Comparison of ENCODE assay signal across 12 mouse cellular contexts in the genomic region with DNA sequence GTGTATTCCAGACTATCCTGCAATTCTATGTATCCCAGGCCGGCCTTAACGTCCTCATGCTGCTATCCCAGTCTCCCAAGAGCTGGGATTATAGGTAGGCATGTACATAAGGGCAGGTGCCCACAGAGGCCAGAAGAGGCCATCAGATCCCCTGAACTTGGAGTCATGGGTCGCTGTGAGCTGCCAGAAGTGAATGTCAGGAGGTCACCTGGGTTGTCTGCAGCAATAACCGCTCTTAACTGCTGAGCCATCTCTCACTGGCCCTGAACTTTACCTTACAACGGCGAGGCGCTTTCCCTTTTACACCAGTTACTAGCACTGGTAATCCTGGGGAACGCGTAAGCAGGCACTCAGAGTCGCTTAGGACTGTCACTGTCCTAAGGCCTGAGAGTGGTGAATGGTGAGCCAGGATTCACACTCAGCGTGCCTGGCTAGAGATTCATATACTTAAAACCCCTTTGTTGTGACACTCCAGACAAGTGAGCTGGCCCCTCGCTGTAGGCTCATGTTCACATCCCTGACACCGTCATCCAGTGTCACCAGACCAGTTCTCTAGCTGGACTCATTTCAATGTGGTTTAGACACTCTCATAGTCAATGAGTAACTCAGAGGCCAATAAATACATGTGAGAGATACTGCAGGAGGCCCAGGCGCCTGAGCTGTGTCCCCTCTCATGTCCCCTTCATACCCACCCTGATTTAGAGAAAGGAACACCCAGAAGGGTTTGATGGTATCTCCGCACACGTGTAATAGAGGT. TPM values are rescaled to one million over a fixed set of nuclear protein-coding genes. Genes with fewer than 3 reads are reported as not detected.
DNase-seq lines count a peak whose midpoint lies in the region; ATAC-seq and TF ChIP-seq lines count a peak whose summit lies in the region.
"Had no signal": no experiment of that assay in that cellular context is flagged by ENCODE, and none has a peak within 500 bp of the region (broad histone marks: within the 10 kb centered on the region; RNA-seq: fewer than 3 reads in every experiment).

No protein-coding gene starts in this region.

- H3K4me3 ChIP-seq in heart, embryonic 13.5 days, result no peak overlapping the region
- H3K4me3 ChIP-seq in liver, adult 2 months (ENCODE audit: insufficient read depth, low read depth, low read length), result no peak overlapping the region
- H3K4me3 ChIP-seq in intestine, embryonic 16.5 days (ENCODE audit: low read length), result 0 out of 2 replicates have a peak overlapping the region, but pooled peaks have one; percentile 18
- no peak overlapping the region for H3K4me3 ChIP-seq in stomach, embryonic 15.5 days (replicated peaks)
- H3K4me3 ChIP-seq: limb, embryonic 13.5 days had no signal

- H3K27me3 ChIP-seq in heart, embryonic 13.5 days (replicated peaks), result no peaks in the 10 kb centered on the region
- H3K27me3 ChIP-seq in liver, adult 2 months (ENCODE audit: control insufficient read depth, insufficient read depth, low read length), result no peaks in the 10 kb centered on the region
- no peaks in the 10 kb centered on the region for H3K27me3 ChIP-seq in intestine, embryonic 16.5 days (replicated peaks; ENCODE audit: control insufficient read depth, insufficient read depth, low read length)
- H3K27me3 ChIP-seq in stomach, embryonic 15.5 days (replicated peaks), result no peaks in the 10 kb centered on the region

- WGBS in heart, embryonic 13.5 days, result 75% methylated on average over 16 of the region's 16 CpGs
- 32% methylated on average over 16 of the region's 16 CpGs for WGBS in liver, adult 2 months
- WGBS in intestine, embryonic 16.5 days, result 63% methylated on average over 16 of the region's 16 CpGs
- WGBS in stomach, embryonic 15.5 days, result 77% methylated on average over 16 of the region's 16 CpGs

- peaks cover 6% of the 10 kb centered on the region; the same call in 1 of the 2 replicates for H3K36me3 ChIP-seq in heart, embryonic 13.5 days
- no peaks in the 10 kb centered on the region for H3K36me3 ChIP-seq in liver, adult 2 months (ENCODE audit: control insufficient read depth, insufficient read depth, low read length)
- no peaks in the 10 kb centered on the region for H3K36me3 ChIP-seq in intestine, embryonic 16.5 days (ENCODE audit: control insufficient read depth, insufficient read depth, low read length)
- H3K36me3 ChIP-seq in stomach, embryonic 15.5 days, result no peaks in the 10 kb centered on the region
- H3K36me3 ChIP-seq: limb, embryonic 13.5 days had no signal

- H3K27ac ChIP-seq in heart, embryonic 13.5 days (replicated peaks), result peak overlapping the region; percentile 91
- peak overlapping the region; percentile 96 for H3K27ac ChIP-seq in liver, adult 2 months (replicated peaks; ENCODE audit: insufficient read depth, low read depth, low read length)
- peak overlapping the region; percentile 94 for H3K27ac ChIP-seq in intestine, embryonic 16.5 days (ENCODE audit: low read length)
- H3K27ac ChIP-seq in stomach, embryonic 15.5 days, result no peak overlapping the region
- H3K27ac ChIP-seq: limb, embryonic 13.5 days had no signal

- peak overlapping the region; percentile 72 for H3K4me2 ChIP-seq in heart, embryonic 13.5 days
- H3K4me2 ChIP-seq in intestine, embryonic 16.5 days (ENCODE audit: low read depth, low read length), result peak overlapping the region; percentile 85
- no peak overlapping the region for H3K4me2 ChIP-seq in stomach, embryonic 15.5 days

- peaks cover 75% of the 10 kb centered on the region for H3K4me1 ChIP-seq in heart, embryonic 13.5 days
- H3K4me1 ChIP-seq in liver, adult 2 months (ENCODE audit: control insufficient read depth, insufficient read depth, low read length), result peaks cover 28% of the 10 kb centered on the region
- H3K4me1 ChIP-seq in intestine, embryonic 16.5 days (ENCODE audit: control insufficient read depth, insufficient read depth, low read length), result peaks cover 57% of the 10 kb centered on the region
- H3K4me1 ChIP-seq in stomach, embryonic 15.5 days, result peaks cover 22% of the 10 kb centered on the region

- no peak for TF ChIP-seq CTCF in liver, adult 2 months (IDR thresholded peaks at IDR 0.05; ENCODE audit: low read depth, low read length)

- no peak for ATAC-seq in heart, embryonic 13.5 days (ENCODE audit: extremely low read depth, insufficient number of reproducible peaks, low FRiP score, low TSS enrichment)
- peak; percentile 80 for ATAC-seq in intestine, embryonic 16.5 days
- ATAC-seq in stomach, embryonic 15.5 days (ENCODE audit: insufficient read depth, low FRiP score, low read depth), result peak; percentile 15; the same call in 1 of the 2 replicates
- no peak for ATAC-seq in CD4-positive, CD25-positive, alpha-beta regulatory T cell, adult 4 months

- 0 out of 2 replicates have a peak, but pooled peaks have one; percentile 18 for TF ChIP-seq POLR2A in liver, adult 2 months (IDR thresholded peaks at IDR 0.05; ENCODE audit: extremely low read depth, insufficient read depth, low read length)

- H3K9ac ChIP-seq in heart, embryonic 13.5 days, result peak overlapping the region; percentile 79
- H3K9ac ChIP-seq in liver, adult 2 months (ENCODE audit: low read depth, low read length), result peak overlapping the region; percentile 53; the same call in 1 of the 2 replicates
- peak overlapping the region; percentile 79 for H3K9ac ChIP-seq in intestine, embryonic 16.5 days (ENCODE audit: low read depth, low read length)
- no peak overlapping the region for H3K9ac ChIP-seq in stomach, embryonic 15.5 days
- H3K9ac ChIP-seq: limb, embryonic 13.5 days had no signal

- DNase-seq in heart, adult 18-20 months, result no peak
- peak; percentile 95 for DNase-seq in liver, adult 2 months (ENCODE audit: extremely low read depth, low read depth, low spot score)
- DNase-seq in liver, result no peak
- no peak for DNase-seq in cerebellum, adult 11-12 months
- DNase-seq: cerebellum, adult 11 months had no signal

- no peaks in the 10 kb centered on the region for H3K9me3 ChIP-seq in heart, embryonic 13.5 days
- H3K9me3 ChIP-seq in intestine, embryonic 16.5 days (ENCODE audit: control insufficient read depth, low read length), result no peaks in the 10 kb centered on the region
- no peaks in the 10 kb centered on the region for H3K9me3 ChIP-seq in stomach, embryonic 15.5 days
- H3K9me3 ChIP-seq: limb, embryonic 13.5 days had no signal

- no peaks in the 10 kb centered on the region for H3K79me2 ChIP-seq in liver, adult 2 months (ENCODE audit: control insufficient read depth, insufficient read depth, low read length)

RNA-seq across cellular contexts. Expression of a gene that starts 2.6 kb away (rescaled TPM):
- 3.1 and 3.6 TPM in 2 replicates for polyA plus RNA-seq in heart, embryonic 13.5 days (2015; fragmentation: Nextera tagmentation; extraction: Ambion mirVana)
- 1 to 10 TPM; 1.0 to 1.8 TPM for total RNA-seq in heart, adult 18-20 months (2021)
- 3.2 and 3.5 TPM in 2 replicates for total RNA-seq in liver, adult 2 months (2014; rRNA removed)
- polyA plus RNA-seq in liver, adult 2 months (2012; rRNA removed), result 4.4 and 6.3 TPM in 2 replicates
- polyA plus RNA-seq in intestine, embryonic 16.5 days (2015; fragmentation: Nextera tagmentation; extraction: Ambion mirVana), result 4.6 and 4.8 TPM in 2 replicates
- 2.1 and 2.5 TPM in 2 replicates for polyA plus RNA-seq in stomach, embryonic 15.5 days (2015; fragmentation: Nextera tagmentation; extraction: Ambion mirVana)
- polyA plus RNA-seq in CD4-positive, CD25-positive, alpha-beta regulatory T cell, adult 4 months (2017; shearing (Covaris generic)), result under 1 TPM in 1 of 2 experiments, not detected in 1; 0.34 TPM
- total RNA-seq: MEL had no signal
- polyA plus RNA-seq: C2C12 had no signal

Comparison
In these comparisons a context has a peak if more than half of its experiments do, and no peak if none do; other contexts are left out.
1. ATAC-seq: peak in intestine, embryonic 16.5 days (single experiment) and stomach, embryonic 15.5 days (single experiment); none in heart, embryonic 13.5 days (single experiment) and CD4-positive, CD25-positive, alpha-beta regulatory T cell, adult 4 months (single experiment).